Comparison of ENCODE assay signal across 13 mouse cellular contexts in genomic region chr12:116010812-116011211, GRCm38 (mm10). TPM values are rescaled to one million over a fixed set of nuclear protein-coding genes. Genes with fewer than 3 reads are reported as not detected.
DNase-seq lines count a peak whose midpoint lies in the region; ATAC-seq and TF ChIP-seq lines count a peak whose summit lies in the region.
"Had no signal": no experiment of that assay in that cellular context is flagged by ENCODE, and none has a peak within 500 bp of the region (broad histone marks: within the 10 kb centered on the region; RNA-seq: fewer than 3 reads in every experiment).

No protein-coding gene starts in this region.

- WGBS in lung, postnatal 0 days, result 76% methylated on average over 2 of the region's 2 CpGs

- no peak overlapping the region for H3K9ac ChIP-seq in lung, postnatal 0 days (replicated peaks; ENCODE audit: low read depth)
- H3K9ac ChIP-seq in MEL (ENCODE audit: control insufficient read depth, low read depth, low read length, poor library complexity, severe bottlenecking), result no peak overlapping the region
- H3K9ac ChIP-seq: neural tube, embryonic 13.5 days had no signal

- no peaks in the 10 kb centered on the region for H3K27me3 ChIP-seq in lung, postnatal 0 days (replicated peaks; ENCODE audit: insufficient read depth, low read length)
- H3K27me3 ChIP-seq in MEL (ENCODE audit: control insufficient read depth in 1 of 2, insufficient read depth in 2 of 2, low read length in 2 of 2), result no peaks in the 10 kb centered on the region
- H3K27me3 ChIP-seq: neural tube, embryonic 13.5 days had no signal

- intact Hi-C loops in heart, postnatal 25 days (cut with DNase I), result no loop called here

- no peaks in the 10 kb centered on the region for H3K4me1 ChIP-seq in lung, postnatal 0 days (ENCODE audit: insufficient read depth, low read depth, low read length)
- no peaks in the 10 kb centered on the region for H3K4me1 ChIP-seq in MEL (ENCODE audit: control insufficient read depth in 1 of 2, insufficient read depth in 2 of 2, low read length in 2 of 2)
- H3K4me1 ChIP-seq: midbrain, embryonic 10.5 days; neural tube, embryonic 13.5 days had no signal

- H3K4me2 ChIP-seq in lung, postnatal 0 days (replicated peaks; ENCODE audit: low read depth, low read length), result no peak overlapping the region
- H3K4me2 ChIP-seq: liver, embryonic 11.5 days; neural tube, embryonic 13.5 days had no signal

- no peak overlapping the region for H3K27ac ChIP-seq in lung, postnatal 0 days (ENCODE audit: low read length)
- H3K27ac ChIP-seq in MEL (ENCODE audit: control insufficient read depth, low read depth, low read length), result no peak overlapping the region
- H3K27ac ChIP-seq: midbrain, embryonic 10.5 days; neural tube, embryonic 13.5 days had no signal

- no peaks in the 10 kb centered on the region for H3K79me2 ChIP-seq in MEL (ENCODE audit: control insufficient read depth, insufficient read depth, low read length, poor library complexity)

- no peaks in the 10 kb centered on the region for H3K36me3 ChIP-seq in lung, postnatal 0 days (ENCODE audit: insufficient read depth, low read length)
- H3K36me3 ChIP-seq in MEL (ENCODE audit: control insufficient read depth in 1 of 2, insufficient read depth in 2 of 2, low read length in 2 of 2), result no peaks in the 10 kb centered on the region
- H3K36me3 ChIP-seq: midbrain, embryonic 10.5 days; neural tube, embryonic 13.5 days had no signal

- no peak for TF ChIP-seq EP300 in lung, postnatal 0 days (IDR thresholded peaks at IDR 0.05)
- no peak for TF ChIP-seq EP300 in MEL (IDR thresholded peaks at IDR 0.05; ENCODE audit: low read depth in 1 of 2, low read length in 2 of 2)

- no peak for TF ChIP-seq POLR2A in MEL (IDR thresholded peaks at IDR 0.05; ENCODE audit: control insufficient read depth in 1 of 2, insufficient read depth in 1 of 2, low read depth in 1 of 2, low read length in 2 of 2, poor library complexity in 1 of 2)

- peak; percentile 51 for TF ChIP-seq RAD21 in MEL (IDR thresholded peaks at IDR 0.05; ENCODE audit: low read depth, low read length)

- H3K9me3 ChIP-seq in lung, postnatal 0 days (ENCODE audit: low read length), result no peaks in the 10 kb centered on the region
- no peaks in the 10 kb centered on the region for H3K9me3 ChIP-seq in MEL (replicated peaks; ENCODE audit: insufficient read depth, low read length)

- no peak for TF ChIP-seq CTCF in lung, postnatal 0 days (IDR thresholded peaks at IDR 0.05)
- peak; percentile 40 to 48 (median 42) for TF ChIP-seq CTCF in MEL (IDR thresholded peaks at IDR 0.05 in 2 of 3, conservative IDR thresholded peaks at IDR 0.05 in 1 of 3; ENCODE audit: control insufficient read depth in 1 of 3, insufficient read depth in 1 of 3, low read depth in 2 of 3, low read length in 3 of 3, poor library complexity in 1 of 3, severe bottlenecking in 1 of 3)

- no peak overlapping the region for H3K4me3 ChIP-seq in lung, postnatal 0 days (ENCODE audit: low read depth, low read length)
- no peak overlapping the region for H3K4me3 ChIP-seq in MEL (ENCODE audit: control insufficient read depth in 1 of 2, insufficient read depth in 1 of 2, low read depth in 2 of 2, low read length in 2 of 2)
- H3K4me3 ChIP-seq: midbrain, embryonic 10.5 days; neural tube, embryonic 13.5 days had no signal

- DNase-seq in lung, postnatal 0 days (ENCODE audit: low spot score), result peak; percentile 4
- DNase-seq in lung, postnatal 14 days, result no peak
- DNase-seq in MEL (ENCODE audit: low read depth, low spot score), result peak; percentile 40
- DNase-seq in thymus, postnatal 25 days, result peak; percentile 86
- DNase-seq in testis, postnatal 14 days (ENCODE audit: low spot score), result no peak
- DNase-seq in ovary, postnatal 10 days (ENCODE audit: low spot score), result no peak
- DNase-seq in heart, postnatal 25 days (ENCODE audit: low spot score), result no peak
- DNase-seq: heart, postnatal 10 days; kidney, adult 11 months had no signal

- no peak for ATAC-seq in lung, postnatal 0 days
- ATAC-seq in inflammation-experienced regulatory T-cells, adult 6 months, result peak; percentile 56

TF ChIP-seq in MEL, 35 proteins besides CTCF, POLR2A, EP300 and RAD21:
- TF ChIP-seq SMC3 (IDR thresholded peaks at IDR 0.05; ENCODE audit: low read depth, low read length) (peak; percentile 35), ZKSCAN1 (IDR thresholded peaks at IDR 0.05; ENCODE audit: low read depth, low read length) (no peak)

RNA-seq across cellular contexts. Expression of gene Zfp386, which starts 36.7 kb away (rescaled TPM):
- 26.9 and 28.2 TPM in 2 replicates for polyA plus RNA-seq in lung, postnatal 0 days (2015; fragmentation: Nextera tagmentation; extraction: Ambion mirVana)
- 35.6 and 37.1 TPM in 2 replicates for total RNA-seq in MEL (2012; rRNA removed)
- polyA plus RNA-seq in MEL (2012; ENCODE audit: insufficient read depth in 1 of 2, insufficient read length in 2 of 2, low read depth in 1 of 2, low replicate concordance in 2 of 2, missing spikeins in 1 of 2), result 10 to 100 TPM in 1 of 2 experiments, not detected in 1; 28.8 TPM
- polyA plus RNA-seq in inflammation-experienced regulatory T-cells, adult 6 months (2017; shearing (Covaris generic)), result 10 to 100 TPM; 45.2 to 60.0 (median 50.7) TPM
- total RNA-seq in heart, postnatal 25 days (2021), result 10 to 100 TPM; 27.8 to 28.5 TPM

Comparison
In these comparisons a context has a peak if more than half of its experiments do, and no peak if none do; other contexts are left out.
1. DNase-seq: peak in lung, postnatal 0 days (single experiment), MEL (single experiment) and thymus, postnatal 25 days (single experiment); none in lung, postnatal 14 days (single experiment), testis, postnatal 14 days (single experiment), ovary, postnatal 10 days (single experiment) and heart, postnatal 25 days (single experiment).